Mouse (Mus musculus): ENCODE data around the gene Arpc5l.

- TF ChIP-seq CTCF (conservative IDR thresholded peaks at IDR 0.05; ENCODE audit: insufficient read depth, insufficient read length, low read depth, low read length): no peak
- no peak for TF ChIP-seq POLR2A (IDR thresholded peaks at IDR 0.05; ENCODE audit: low read depth, low read length)
These were observed 31.0 kb upstream of the Arpc5l start for GRCm38 (mm10) chr2:38974171-38974570.
